Mouse (Mus musculus): ENCODE results near the gene Samsn1. TPM values are rescaled to one million over a fixed set of nuclear protein-coding genes. Genes with fewer than 3 reads are reported as not detected.

Gene Samsn1
- polyA plus RNA-seq (2021): not detected

DNA sequence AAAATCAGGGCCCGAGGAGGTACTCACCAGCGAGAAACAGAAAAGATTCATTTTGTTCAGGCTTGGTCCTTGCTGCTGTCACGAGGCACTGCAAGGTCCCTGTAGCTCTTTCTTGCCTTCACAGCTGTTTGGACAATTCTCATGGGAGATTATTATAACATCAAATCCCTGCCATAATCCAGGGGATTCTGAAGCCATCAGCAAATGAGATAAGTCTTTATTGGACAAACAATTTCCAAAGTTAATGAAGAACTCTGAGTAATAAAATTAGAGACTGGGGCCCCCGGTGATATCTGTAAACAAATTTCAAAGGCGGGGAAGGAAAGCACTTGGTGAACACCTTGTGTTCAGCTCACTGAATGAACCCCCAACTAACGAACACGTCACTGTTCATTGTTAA lies at the start of gene Samsn1:
Gene Samsn1 (minus strand): TSS at position 101 of the 400 bp plus-strand sequence.
- no peak for ATAC-seq
- in situ Hi-C loops (cut with MboI; ENCODE audit: low pct_unique_long_range_greater_than_20kb): no loop called here
- H3K27me3 ChIP-seq: peaks cover 4% of the 10 kb centered on the region
- CTCF ChIA-PET: no interaction called here
- TF ChIP-seq CTCF (IDR thresholded peaks at IDR 0.05): no peak
- no peak for DNase-seq (ENCODE audit: low read depth, low spot score)
- POLR2A ChIA-PET: no interaction called here

DNA sequence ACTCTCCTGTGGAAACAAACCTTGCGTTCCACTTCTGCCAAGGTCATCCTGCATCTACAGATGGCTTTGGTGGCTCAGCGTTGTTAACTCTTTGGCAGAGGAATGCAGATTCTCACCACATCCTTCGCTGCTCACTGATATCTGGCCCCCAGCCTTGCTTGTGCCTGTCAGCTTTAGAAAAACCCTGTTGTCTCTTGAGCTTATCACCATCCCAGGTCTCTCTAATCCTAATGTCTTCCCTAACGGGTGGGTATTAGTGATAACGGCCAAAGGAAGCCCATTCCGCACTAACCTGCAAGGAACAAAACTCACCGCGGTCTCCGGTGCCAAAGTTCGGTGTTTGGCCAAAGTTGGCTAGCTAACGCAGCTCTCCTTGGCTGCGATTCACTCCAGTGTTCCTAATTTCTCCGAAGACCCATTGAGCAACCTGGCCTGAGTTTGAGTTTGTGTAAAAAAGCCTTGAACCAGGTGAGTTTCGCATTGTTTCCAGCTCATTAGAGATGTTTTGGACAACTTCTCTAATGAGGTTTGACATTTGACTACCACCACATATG lies 44.1 kb upstream of the Samsn1 start:
- ChIA-PET CTCF (no interaction called here), POLR2A (no interaction called here)
- in situ Hi-C loops (cut with MboI; ENCODE audit: low pct_unique_long_range_greater_than_20kb): no loop called here
- no peaks in the 10 kb centered on the region for H3K27me3 ChIP-seq
- DNase-seq (ENCODE audit: low read depth, low spot score) (no peak), ATAC-seq (no peak)
- TF ChIP-seq CTCF (IDR thresholded peaks at IDR 0.05): no peak

DNA sequence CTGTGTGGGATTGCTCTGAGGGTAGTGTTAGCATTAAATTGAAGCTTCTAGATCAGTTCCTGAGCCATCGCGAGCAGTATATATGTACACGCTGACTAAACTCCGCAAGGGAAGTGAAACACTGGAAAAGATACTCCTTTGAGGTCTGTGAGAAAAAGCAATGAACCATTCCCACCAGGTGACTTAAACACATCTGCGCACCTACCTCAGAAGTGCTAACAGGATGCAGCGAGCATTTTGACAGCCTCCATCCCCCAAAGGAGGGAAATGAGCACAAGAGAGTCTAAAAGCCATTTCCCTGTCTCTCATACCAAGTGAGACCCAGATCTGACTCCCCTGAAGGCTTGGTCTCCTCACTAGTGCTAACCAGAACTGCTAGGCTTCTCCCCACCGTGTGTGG lies 32.9 kb upstream of the Samsn1 start:
- ChIA-PET CTCF (no interaction called here), POLR2A (no interaction called here)
- TF ChIP-seq CTCF (IDR thresholded peaks at IDR 0.05): no peak
- in situ Hi-C loops (cut with MboI; ENCODE audit: low pct_unique_long_range_greater_than_20kb): no loop called here
- peaks cover 2% of the 10 kb centered on the region for H3K27me3 ChIP-seq
- DNase-seq (ENCODE audit: low read depth, low spot score): no peak
- no peak for ATAC-seq

DNA sequence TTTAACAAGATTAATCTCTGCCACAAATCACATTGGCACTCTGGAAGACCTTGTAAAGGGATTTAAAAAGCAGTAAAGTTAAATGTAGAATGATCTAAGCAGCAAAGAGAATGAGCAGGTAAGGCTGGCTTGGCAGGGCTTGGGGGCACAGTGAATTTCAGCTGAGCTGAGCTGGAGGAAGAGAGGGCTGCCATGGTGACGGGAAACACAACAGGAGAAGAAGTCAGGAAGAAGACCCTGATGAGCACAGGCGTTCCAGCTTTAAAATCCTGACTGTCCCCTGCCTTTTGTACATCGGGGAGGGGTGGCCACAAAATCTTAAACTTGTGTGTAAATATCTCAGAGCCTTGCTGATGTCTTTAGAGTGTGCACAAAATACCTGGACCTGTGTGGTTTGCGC lies 32.0 kb upstream of the Samsn1 start:
- ChIA-PET POLR2A (no interaction called here), CTCF (no interaction called here)
- no peak for DNase-seq (ENCODE audit: low read depth, low spot score)
- H3K27me3 ChIP-seq: peaks cover 2% of the 10 kb centered on the region
- no peak for TF ChIP-seq CTCF (IDR thresholded peaks at IDR 0.05)
- ATAC-seq: no peak
- in situ Hi-C loops (cut with MboI; ENCODE audit: low pct_unique_long_range_greater_than_20kb): no loop called here

DNA sequence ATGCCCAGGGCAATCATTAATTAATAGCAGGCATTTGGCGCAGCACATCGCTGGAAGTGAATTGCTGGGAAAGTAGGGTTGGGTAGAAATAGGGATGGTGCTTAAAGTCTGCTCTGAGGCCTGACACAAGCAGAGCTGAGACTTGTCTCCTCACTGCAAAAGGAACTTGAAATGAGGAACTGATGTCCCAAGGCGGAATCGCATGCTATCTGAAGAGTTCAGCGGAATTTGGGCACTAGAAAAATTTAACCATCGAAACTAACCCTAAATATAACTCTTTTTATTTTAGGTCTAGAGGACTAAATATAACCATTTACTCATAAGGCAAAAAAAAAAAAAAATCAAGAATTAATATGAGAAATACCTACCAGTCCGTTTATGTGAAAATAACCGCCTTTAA lies 31.5 kb upstream of the Samsn1 start:
- ChIA-PET POLR2A (no interaction called here), CTCF (interaction anchor here (0.6 kb wide), 1 partner anchor 760 kb away, joined by 3 read pairs; no protein-coding TSS in a partner anchor)
- in situ Hi-C loops (cut with MboI; ENCODE audit: low pct_unique_long_range_greater_than_20kb): no loop called here
- peaks cover 2% of the 10 kb centered on the region for H3K27me3 ChIP-seq
- ATAC-seq (no peak), DNase-seq (ENCODE audit: low read depth, low spot score) (no peak)
- TF ChIP-seq CTCF (IDR thresholded peaks at IDR 0.05): no peak

DNA sequence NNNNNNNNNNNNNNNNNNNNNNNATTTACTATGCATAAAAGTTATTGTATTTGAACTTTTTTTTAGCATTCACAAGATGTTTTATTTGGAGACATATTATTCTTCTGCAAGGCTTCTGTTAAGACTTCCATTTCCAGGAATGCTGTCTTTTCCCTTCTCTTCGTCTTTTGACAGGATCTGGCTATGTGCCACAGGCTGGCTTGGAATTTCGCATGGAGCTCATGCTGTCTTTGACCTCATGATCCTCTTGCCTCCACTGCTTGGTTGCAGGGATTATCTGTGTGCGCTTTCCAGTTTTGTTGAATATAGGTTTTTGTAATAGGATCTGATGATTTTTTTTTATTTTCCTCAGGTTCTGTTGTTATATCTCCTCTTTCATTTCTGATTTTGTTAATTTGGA lies 25.0 kb upstream of the Samsn1 start:
- ChIA-PET CTCF (no interaction called here), POLR2A (no interaction called here)
- in situ Hi-C loops (cut with MboI; ENCODE audit: low pct_unique_long_range_greater_than_20kb): no loop called here
- TF ChIP-seq CTCF (IDR thresholded peaks at IDR 0.05): no peak
- peaks cover 2% of the 10 kb centered on the region for H3K27me3 ChIP-seq
- ATAC-seq (no peak), DNase-seq (ENCODE audit: low read depth, low spot score) (no peak)

DNA sequence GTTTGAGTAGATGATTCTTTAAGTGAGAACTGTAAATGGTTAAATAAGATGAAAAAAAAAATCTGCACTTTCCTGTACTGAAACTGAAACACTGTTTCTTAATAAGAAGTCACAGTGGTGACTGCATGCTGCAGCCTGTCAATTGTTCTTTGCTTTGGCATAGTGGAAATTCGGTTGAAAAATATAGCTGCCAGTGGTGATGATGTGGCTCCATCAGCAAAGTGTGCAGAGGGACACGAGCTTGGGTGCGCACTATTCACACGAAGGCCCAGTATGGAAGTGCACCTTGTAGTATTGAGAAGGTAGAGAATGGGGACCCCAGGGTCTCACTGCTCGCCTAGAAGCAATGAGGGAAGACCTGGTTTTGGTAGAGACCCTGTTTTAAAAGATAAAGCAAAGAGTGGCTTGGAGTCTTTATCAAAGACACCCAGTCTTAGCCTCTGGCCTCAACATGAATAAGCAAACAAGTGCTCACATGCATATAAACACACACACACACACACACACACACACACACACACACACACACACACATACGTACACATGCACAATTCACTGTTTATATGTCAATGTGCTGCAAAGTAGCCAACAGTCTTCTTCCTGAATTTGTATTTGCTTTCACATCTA lies 18.4 kb upstream of the Samsn1 start:
- in situ Hi-C loops (cut with MboI; ENCODE audit: low pct_unique_long_range_greater_than_20kb): no loop called here
- DNase-seq (ENCODE audit: low read depth, low spot score) (no peak), ATAC-seq (no peak)
- CTCF ChIA-PET: no interaction called here
- TF ChIP-seq CTCF (IDR thresholded peaks at IDR 0.05): no peak
- POLR2A ChIA-PET: no interaction called here
- H3K27me3 ChIP-seq: no peaks in the 10 kb centered on the region

DNA sequence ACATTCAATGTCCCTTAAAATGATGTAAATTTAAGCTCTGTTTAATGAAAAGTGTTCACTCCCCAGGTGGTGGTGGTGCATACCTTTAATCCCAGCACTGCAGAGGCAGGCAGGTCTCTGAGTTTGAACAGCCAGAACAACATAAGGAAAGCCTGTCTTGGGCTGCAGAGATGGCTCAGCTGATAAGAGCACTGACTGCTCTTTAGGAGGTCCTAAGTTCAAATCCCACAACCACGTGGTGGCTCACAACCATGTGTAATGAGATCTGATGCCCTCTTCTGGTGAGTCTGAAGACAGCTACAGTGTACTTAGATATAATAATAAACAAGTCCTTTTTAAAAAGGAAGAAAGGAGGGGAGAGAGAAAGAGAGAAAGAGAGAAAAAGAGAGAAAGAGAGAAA lies 2.9 kb downstream of the Samsn1 start:
- in situ Hi-C loops (cut with MboI; ENCODE audit: low pct_unique_long_range_greater_than_20kb): no loop called here
- TF ChIP-seq CTCF (IDR thresholded peaks at IDR 0.05): no peak
- peaks cover 4% of the 10 kb centered on the region for H3K27me3 ChIP-seq
- CTCF ChIA-PET: no interaction called here
- ATAC-seq: no peak
- POLR2A ChIA-PET: no interaction called here
- no peak for DNase-seq (ENCODE audit: low read depth, low spot score)

DNA sequence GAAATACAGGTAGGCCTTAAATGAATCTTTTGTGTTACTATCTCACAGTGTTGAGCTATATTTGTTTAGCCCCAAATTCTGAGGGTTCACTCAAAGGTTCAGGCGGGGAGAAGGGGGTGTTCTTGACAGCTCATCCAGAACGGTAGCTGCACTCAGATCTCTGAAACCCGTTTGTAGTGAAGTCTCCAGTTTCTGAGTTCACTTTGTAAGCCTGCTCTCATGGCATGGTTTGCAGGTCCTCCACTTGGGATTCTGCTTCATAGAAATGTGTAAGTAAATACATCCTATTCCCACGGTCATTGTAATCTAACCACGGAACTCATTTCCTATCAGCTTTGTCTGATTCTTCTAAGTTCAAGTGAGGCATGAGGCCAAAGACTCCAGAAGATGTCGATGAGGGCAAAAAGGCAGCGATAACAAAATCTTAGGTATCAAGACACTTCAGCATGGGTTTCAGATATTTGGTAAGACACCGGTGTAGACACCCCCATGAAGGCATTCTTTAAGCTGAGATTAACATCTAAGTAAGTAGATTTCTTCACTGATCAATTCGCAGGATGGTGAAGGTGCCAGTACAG lies 18.2 kb downstream of the Samsn1 start:
- H3K27me3 ChIP-seq: peaks cover 4% of the 10 kb centered on the region
- in situ Hi-C loops (cut with MboI; ENCODE audit: low pct_unique_long_range_greater_than_20kb): no loop called here
- DNase-seq (ENCODE audit: low read depth, low spot score) (no peak), ATAC-seq (no peak)
- ChIA-PET POLR2A (no interaction called here), CTCF (no interaction called here)
- TF ChIP-seq CTCF (IDR thresholded peaks at IDR 0.05): no peak

DNA sequence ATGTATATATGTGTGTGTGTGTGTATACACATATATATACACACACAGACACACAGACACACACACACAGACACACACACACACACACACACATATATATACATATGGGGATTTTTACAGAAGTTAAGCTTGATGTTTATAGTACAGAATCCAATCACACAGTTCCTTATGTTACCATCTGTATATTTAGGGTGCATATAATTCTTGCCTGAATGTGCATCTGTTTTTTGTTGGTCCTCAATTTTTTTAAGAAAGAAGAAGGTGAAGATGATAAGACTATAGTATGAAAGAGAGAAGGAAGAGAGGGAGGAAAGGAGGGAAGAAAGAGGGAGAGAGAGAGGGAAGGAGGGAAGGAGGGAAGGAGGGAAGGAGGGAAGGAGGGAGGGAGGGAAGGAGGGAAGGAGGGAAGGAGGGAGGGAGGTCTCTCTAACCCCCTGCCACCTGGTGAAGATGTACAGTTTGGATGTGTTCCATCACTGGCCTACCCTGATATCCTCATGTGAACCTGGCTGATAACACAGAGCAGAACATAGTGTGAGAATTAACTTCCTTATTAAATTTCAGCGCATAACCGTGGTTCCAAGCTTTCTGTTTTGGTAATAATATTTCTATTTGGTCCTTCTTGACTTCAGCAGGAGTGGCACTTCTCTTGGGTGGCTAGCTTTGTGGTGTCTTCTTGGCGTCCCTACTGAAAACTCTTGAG lies 19.1 kb downstream of the Samsn1 start:
- in situ Hi-C loops (cut with MboI; ENCODE audit: low pct_unique_long_range_greater_than_20kb): no loop called here
- DNase-seq (ENCODE audit: low read depth, low spot score) (no peak), ATAC-seq (no peak)
- peaks cover 4% of the 10 kb centered on the region for H3K27me3 ChIP-seq
- TF ChIP-seq CTCF (IDR thresholded peaks at IDR 0.05): no peak
- ChIA-PET POLR2A (no interaction called here), CTCF (no interaction called here)

DNA sequence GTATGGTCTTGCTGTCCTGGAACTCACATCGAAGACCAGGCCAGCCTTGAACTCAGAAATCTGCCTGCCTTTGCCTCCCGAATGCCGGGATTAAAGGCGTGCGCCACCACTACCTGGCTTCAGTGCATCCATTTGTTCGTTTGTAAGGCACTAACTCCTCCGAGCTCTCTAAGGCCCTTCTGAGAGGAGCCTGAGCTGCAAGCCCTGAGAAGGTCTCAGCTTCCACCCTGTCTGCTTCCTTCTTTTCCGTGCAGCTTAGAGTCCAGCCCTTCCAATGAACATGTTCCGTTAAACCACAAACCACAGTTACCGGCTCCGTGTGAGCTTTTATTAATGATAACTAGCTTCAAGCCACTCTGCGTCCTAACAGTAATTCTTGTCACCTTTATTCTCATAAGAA lies 19.8 kb downstream of the Samsn1 start:
- in situ Hi-C loops (cut with MboI; ENCODE audit: low pct_unique_long_range_greater_than_20kb): no loop called here
- H3K27me3 ChIP-seq: peaks cover 4% of the 10 kb centered on the region
- DNase-seq (ENCODE audit: low read depth, low spot score): no peak
- ATAC-seq: no peak
- no peak for TF ChIP-seq CTCF (IDR thresholded peaks at IDR 0.05)
- CTCF ChIA-PET: no interaction called here
- POLR2A ChIA-PET: no interaction called here

Data from Patski (cell line).